Mouse (Mus musculus) urinary bladder, postnatal 14 days (tissue): ENCODE results near the gene Hes5.

Experiments used
- DNase-seq: peaks from one replicate; pipeline ENCODE4 v3.0.0; 2021; ENCODE audit warnings: low spot score

The Hes5 gene

DNA sequence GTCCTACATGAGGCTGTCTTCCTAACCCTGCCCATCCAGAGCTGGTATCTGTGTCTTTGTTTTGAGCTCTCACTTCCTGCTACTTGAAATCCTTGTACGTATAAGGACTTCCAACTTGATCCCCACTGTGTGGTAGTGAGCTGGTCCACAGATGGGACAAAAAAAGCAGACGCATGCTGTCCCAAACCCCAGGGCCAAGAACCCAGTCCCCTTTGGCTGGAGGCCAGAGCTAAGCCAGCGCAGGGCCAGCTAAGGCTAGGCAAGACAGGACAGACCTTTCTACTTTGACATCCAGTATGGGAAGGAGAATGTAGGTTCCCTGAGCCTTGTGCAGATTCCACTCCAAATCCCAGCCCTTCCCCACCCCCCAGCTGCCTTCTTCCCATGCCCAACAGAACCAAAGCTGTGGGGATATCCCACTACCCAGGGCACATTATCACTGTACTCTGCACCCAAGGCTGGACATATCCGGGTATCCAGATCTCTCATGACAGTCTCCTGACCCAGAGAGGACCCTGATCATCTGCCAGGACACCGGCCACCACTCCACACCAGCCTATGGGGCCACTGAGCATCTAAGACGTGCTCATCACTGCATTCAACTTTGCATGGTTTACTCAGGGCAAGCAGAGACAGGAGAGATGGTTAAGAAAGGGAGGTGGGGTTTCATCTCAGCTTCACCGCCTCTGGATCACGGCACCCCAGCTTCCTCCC is 50.7 kb downstream of the Hes5 start:
- no peak for DNase-seq
